Mouse (Mus musculus): Measurements from ENCODE around the gene Hoxa1.

Hoxa1 gene

DNA sequence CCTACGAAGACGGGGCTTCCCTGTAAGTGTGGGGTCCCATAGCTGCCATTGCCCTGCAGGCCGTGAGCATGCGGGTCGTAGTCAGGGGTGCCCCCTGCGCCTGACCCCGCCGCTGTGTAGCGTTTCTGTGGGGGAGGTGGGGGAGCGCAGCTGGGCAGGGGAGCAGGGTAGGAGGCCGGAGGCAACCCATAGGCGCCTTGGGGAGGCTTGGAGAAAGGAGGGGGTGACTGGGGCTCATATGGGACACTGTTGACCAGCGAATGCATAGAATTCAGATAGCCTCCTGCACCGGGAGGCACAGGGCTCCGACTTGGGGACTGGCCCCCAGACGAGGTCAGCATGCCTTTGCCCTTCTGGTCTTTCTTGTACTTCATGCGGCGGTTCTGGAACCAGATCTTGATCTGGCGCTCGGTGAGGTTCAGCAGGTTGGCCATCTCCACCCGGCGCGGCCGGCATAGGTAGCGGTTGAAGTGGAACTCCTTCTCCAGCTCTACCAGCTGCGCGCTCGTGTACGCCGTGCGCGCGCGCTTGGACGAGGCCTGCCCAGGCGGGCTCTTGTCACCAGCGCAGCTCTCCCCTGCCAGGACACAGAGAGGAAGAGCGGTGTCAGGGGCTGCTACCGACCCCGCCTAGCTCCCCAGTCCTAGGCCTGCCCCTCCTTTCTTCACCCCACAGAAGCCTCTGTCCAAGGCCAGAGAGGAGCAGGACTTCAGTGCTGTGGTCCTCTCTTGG, 12.2 kb upstream of the Hoxa1 start:
- WGBS: 3% methylated on average over 40 of the region's 40 CpGs

DNA sequence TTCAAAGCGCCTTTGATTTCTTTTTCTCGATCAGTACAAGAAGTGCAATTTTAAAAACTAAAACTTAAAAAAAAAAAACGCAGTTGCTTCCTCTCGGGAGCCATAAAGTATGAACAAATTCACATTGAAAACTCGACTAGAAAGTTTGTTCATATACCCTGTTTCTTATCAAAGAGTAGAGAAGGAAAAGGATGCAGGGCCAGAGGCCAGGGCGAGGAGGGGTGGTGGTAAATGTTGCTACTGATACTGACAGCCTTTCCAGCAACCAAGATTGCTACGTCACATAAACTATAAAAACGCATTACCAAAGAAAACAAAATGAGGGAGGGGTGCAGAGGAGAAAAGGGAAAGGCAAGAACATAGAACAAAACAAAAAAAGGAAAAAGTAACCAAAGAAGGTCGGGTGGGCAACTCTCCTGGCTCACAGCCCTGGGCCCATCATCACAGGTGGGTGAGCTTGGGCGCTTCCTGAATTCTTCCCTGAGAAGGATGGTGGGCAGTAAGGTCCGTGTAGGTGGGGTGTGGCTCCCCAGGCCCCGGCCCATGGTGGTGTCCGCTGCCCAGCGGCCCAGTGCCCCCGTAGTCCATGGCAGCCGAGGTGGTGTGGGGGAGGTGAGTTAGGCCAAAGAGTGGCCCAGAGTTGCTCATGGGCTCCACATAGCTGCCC, 11.5 kb upstream of the Hoxa1 start:
- WGBS: 11% methylated on average over 16 of the region's 16 CpGs

DNA sequence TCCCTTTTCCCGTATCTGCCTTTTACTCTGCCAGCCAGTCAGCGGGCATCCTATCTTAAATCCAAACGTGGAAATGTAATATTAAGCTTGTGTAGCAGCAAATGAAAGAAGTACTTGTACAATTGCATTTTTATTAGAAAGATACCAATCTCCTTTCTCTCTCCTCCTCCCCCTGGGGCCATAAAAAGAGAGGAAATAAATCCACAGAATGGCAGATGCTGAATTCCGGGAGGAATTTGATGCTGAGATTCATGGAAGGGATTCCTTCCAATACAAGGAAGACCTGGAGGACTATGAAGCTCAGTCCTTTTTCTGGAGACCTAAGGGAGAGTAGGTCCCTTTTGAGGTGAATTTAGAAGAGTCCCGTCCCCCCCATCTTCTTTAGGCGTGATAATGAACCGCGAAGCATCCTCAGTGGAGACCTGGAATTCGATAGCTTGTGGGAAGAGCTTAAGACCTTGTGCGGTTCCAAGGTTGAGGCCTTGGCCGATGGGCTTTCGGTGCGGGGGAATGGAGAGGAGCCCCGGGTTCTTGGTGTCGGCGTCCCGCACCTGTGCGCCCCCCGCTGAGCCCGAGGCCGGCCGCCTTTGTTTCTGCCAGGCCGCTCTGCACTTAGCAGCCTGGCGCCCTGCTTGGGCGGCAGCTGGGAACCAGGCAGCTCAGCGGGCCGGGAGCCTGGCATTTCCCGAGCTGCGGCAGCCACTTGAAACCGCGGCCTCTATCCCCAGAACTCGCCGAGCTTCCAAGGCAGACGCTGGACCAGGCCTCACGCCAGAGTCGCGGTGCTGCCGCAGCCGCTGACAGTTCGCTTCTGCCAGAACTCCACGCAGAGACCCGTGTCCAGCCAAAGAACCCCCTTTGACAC, 10.3 kb upstream of the Hoxa1 start:
- WGBS: 5% methylated on average over 42 of the region's 42 CpGs

DNA sequence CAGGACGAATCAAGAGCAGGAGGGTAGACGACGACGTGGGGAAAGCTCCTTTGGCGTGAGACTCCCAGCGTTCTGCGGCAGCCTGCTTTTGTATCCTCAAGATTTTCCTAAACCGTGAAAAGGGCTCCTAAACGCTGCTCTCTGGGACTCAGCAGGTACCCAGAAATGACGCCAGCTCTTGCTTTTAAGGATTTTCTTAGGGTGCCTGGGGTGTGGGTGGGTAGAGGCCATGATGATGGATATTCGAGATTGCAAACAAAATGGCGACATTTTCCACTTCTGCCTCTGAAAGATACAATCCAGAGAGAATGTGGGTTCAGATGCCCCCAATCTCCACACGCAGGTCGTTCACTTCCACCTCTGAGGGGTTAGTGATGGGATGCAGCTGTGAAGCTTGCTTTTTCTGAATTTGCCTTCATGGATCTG, 9.6 kb upstream of the Hoxa1 start:
- WGBS: 5% methylated on average over 14 of the region's 14 CpGs

DNA sequence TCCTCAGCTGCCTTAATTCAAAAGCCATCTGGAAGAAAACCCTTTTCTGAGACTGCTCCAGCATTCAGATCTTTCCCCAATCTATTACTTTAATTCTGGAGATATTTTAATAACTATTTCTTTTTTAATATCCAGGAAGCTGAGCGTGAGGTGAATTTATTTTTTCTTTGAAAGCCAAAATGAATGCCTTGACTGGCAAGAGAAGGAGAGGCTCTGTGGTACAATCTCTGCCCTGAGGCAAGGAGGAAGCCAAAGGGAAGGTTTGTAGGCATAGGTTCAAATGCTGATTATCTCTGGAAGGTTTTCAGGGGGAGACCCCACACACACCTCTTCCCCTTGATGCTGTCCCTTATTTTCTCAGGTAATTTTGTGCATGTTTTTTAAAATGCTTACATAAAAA, 9.1 kb upstream of the Hoxa1 start:
- WGBS: 15% methylated on average over 1 of the region's 1 CpGs

DNA sequence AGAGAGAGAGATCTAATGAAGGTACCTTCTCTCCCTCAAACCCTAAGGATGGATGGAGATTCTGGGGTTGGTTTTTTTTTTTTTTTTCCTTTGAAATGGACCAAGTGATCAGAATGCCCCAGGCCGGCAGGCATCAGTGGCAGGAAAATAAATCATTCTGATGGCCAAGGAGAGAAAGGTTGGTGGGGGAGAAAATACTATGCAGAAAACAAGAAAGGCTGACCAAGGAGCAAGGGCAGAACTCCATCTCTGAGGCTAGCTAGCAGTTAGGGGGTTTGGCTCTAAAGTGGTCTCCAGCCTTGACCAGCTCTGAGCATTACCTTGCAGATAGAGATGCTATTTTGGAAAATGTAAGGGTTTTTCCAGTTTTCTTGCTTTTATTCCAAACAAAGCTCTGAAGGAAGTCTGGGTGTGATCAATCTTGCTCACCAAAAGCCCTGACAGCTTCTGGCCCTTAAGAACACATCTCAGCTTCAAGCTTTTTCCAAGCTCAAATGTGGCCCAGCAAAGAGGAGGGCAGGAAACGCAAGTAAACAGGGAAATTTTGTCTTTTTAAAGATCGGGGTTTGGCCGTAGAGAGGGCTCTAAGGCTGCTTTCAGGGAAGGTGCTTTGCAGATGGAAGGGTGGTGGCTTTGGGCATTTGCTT, 8.4 kb upstream of the Hoxa1 start:
- 5% methylated on average over 4 of the region's 4 CpGs for WGBS

DNA sequence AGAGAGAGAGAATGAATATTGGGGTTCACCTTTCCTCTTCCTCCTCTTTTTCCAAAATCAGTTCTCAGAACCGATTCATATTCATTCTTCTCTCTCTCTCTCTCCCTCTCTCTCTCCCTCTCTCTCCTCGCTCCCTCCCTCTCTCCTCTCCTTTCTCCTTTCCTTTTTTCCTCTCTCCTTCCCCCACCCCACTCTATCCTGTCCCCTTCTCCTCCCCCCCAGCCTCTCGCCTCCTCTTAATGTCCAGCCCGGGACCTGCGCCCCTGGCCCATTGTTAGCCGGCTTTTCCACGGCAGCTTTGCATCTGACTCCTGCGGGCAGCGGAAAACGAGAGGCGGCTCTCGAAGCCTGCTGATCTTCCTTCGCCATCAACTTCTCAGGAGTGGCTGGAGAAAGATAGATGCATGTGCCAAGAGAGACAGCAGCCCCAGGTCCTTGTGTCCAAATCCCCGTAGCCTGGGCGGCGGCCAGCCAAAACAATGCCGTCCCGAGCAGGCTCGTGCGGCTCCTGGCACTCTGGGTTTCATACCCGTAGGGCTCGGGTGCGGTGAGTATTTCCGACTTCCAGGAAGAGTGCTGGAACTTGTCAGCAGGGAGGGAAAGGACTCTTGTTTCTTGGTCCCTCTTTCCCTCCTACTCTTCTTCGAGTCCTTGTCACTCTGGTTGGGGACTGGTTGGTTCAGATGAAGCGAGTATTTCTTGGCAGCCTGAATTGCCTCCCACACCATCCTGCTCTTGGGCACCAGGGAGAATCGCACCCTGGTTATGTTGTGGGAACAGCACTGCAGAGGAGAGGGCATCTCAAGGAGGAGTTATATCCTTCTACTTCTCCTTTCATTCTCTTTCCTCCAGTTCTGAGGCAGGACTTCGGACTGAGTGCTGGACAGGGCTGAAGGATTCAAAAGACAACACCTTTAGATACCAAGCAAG, 7.6 kb upstream of the Hoxa1 start:
- 3% methylated on average over 28 of the region's 28 CpGs for whole genome bisulfite sequencing

DNA sequence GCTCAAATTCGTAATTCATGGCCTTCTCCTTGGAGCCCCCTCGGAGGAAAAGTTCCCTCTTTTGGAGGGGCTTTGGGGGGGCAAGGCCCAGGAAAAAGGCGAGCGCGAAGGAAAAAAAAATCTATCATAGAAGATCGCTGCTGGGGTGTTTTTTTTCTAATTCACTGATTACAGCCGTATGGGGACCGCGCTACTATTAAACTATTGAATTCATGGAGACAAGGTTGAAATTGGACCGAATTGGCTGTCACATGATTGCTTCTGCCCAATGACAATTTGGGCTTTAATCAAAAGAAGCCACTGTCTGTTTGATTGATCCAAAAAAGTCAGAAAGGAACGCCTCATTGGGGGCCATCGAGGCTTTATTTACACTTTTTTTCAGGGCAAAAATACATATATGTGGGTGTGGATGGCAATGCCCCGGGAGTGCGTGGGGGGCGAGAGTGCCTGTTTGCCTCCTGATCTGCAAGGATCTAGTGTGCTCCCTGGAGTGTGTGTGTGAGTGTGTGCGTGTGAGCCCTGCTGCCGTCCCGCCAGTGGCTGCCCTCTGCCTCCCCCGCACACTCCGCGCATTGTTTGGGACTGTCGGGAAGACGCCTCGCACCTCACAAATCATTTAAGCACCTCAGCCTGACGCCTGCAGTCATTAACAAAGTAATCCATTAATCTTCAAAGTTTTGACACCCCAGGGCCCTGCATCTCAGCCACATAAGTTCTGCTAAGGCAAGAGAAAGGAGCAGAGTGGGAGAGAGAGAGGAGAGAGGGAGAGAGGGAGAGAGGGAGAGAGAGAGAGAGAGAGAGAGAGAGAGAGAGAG, 6.7 kb upstream of the Hoxa1 start, which contains the start of gene Hoxa2:
TSS of gene Hoxa2 (minus strand) at position 206 of the 815 bp plus-strand sequence.
- WGBS: 2% methylated on average over 25 of the region's 25 CpGs

DNA sequence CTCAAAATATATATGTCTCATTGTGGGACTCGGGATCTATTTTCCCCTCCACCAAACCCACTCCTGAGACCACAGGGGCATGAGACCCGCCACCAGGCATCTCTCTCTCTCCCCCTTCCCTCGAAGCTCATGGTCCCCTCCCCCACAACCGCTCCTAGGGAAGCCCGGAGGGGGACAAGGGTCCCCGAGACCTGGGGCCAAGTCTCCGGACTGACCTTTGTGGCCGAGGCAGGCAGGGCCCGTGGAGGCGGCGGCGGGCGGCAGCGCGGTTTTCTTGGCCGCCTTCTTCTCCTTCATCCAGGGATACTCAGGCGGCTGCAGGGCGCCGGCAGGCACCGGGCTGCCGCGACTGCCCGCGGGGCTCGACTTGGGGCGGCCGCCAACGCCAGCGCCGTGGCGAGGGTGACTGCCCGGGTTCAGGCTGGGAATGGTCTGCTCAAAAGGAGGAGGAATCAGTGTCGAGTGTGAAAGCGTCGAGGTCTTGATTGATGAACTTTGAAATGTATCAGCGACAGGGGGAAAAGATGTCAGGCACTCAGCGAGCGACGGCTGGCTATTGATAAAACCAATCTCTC, 6.0 kb upstream of the Hoxa1 start:
- 2% methylated on average over 39 of the region's 39 CpGs for WGBS

DNA sequence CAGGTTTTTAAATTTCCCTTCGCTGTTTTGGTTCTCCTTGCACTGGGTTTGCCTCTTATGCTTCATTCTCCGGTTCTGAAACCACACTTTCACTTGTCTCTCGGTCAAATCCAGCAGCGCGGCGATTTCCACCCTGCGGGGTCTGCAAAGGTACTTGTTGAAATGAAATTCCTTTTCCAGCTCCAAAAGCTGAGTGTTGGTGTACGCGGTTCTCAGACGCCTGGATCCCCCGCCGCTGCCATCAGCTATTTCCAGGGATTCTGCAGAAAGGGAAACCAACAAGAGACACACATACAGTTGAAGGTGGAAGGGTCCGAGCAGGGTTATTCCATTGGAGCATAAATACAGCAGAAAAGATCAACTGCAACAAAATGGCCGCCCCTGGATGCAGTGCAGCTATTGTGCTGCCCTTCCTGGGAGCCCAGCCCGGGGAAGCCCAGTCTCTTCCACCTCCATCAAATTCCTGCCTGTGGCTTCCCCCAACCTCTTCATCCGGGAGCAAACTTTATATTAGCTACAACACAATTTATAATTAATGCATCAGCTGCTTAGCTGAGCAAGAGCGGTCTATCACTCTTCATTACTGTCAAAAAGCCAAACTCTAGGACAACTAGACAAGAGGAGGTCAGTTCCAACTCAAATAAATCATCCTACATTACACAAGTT, 5.4 kb upstream of the Hoxa1 start:
- WGBS: 4% methylated on average over 17 of the region's 17 CpGs

DNA sequence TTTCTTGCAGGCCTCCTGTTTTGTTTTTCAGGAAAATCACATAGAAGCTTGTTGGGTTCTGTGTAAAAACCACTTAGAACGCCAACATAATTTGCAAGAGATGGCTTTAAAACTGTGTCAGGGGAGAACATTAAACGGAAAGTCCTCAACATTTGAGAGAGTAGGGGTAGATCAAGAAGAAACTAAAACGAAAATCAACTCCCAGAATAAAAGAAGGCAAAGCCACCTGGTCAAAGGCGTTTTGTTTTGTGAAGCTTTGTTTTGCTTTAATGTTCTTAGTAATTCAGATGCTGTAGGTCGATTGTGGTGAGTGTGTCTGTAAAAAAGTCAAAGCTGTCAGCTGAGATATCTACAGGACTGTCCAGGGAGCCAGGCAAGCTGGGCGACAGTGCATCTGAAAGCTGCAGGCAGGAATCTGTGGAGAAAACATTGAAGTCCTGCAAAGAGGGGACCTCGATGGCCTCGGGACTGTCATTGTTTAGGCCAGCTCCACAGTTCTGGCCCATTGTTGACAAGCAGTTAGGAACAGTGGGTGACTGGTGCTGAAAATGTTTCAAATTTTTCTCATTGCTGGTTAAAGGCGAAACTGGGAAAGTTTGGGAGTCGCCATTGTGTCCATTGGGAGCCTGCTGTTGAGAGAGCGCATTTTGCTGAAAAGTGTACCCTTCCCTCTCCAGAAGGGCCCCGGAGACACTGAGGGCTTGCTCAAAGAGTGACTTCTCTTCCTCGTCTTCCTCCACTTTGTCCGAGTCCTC, 4.7 kb upstream of the Hoxa1 start:
- WGBS: 5% methylated on average over 14 of the region's 14 CpGs

DNA sequence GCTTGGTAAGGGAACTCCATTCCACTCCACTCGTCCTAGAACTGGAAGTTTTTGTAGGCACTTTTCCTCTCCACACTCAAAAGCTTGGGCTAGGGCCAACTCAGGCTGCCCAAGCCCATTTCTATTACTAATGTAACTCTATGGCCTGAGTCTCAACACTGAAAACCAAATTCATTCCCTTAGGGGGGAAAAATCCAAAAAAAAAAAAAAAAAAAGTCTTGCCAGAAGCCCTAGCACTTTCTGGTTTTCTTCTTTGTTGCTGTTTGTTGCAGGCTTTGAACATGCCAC, 3.9 kb upstream of the Hoxa1 start:
- WGBS: 7% methylated on average over 1 of the region's 1 CpGs

DNA sequence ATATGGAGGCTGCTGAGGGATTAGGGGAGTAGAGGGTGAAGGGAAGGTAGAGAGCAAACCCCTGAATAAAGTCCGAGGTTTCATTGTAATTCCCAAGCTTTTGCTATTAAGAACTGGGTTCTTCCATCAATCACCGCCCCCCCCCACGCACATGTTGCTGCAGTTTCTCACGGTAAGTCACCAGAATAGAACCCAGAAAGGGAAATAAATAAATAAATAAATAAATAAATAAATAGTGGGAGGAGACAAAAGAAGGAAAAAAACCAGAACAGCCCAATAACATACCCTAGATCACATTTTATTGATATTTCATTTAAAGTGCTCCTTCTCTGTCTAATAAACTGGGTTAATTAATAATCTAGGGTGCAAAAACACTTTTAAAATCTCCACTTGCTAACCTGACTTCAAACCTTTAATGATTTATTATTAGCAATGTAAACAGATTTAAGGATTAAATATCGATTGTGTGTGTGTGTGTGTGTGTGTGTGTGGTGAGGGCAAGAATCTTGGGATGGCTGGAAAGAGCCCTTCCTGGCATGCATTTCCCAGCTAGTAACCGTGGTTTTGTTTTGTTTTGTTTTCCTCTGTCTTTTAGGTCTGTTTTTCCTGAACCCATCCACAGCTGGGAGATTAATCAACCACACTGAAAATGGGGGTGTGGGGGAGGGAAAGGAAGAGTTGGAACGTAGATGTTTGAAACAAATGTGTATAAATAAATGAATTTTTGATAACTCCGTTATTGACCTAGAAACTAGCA, 3.4 kb upstream of the Hoxa1 start:
- 3% methylated on average over 8 of the region's 8 CpGs for WGBS

DNA sequence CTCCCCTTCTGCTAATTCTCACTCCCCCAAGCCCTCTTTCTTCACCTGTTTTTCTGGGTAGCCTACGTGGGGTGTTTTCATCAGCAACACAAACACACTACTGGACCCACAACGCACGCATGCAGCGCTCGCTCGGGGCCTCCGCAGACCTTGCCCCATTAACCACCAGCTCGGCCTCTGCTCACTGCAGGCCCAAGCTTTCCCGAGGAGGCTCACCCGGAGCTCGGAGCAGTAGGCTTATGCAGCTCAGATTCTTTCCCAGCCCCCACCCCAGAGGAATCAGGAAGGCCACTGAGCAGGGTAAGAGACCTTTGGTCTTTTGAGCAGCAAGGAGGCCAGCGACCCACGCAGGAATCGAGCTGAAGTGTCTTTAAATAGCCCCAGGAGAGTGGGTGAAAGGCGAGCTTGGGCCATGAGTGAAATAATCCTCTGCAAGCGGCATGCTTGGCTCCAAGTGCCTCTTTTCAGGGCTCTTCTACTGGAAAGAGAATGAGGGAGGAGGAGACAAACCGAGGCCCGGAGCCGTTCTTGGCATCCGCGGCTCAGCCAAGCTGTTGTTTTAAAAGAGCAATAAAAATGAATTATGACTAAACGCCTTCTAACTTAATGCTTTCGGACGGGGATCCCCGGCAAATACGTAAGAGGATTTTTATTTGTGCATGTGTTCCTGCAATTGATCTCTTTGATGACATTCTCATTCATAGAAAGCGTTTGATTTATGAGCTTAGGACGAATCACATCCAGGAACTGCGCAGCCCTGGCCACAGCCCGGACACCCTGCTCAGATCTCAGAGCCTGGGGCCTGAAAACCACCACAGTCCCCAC, 2.6 kb upstream of the Hoxa1 start:
- 7% methylated on average over 30 of the region's 30 CpGs for WGBS

DNA sequence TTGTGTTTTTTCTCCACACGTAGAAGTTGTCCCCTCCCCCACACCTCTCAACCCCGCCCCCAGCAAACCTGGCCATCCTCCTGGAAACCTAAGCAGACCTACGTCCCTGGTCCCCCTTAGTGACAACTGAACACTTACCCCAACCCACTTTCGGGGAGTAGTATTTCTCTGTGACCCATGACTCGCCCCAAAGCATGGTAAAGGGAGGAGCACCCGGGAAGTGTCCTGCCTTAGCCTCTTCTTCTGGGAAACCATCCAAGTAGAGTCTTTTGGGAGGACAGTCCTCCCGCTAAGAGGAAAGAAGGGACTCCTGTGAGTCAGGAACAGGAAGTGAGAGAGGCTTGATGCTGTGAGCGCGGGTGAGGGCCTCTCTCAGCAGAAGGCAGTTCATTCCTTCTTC, 1.9 kb upstream of the Hoxa1 start:
- 5% methylated on average over 9 of the region's 9 CpGs for WGBS

DNA sequence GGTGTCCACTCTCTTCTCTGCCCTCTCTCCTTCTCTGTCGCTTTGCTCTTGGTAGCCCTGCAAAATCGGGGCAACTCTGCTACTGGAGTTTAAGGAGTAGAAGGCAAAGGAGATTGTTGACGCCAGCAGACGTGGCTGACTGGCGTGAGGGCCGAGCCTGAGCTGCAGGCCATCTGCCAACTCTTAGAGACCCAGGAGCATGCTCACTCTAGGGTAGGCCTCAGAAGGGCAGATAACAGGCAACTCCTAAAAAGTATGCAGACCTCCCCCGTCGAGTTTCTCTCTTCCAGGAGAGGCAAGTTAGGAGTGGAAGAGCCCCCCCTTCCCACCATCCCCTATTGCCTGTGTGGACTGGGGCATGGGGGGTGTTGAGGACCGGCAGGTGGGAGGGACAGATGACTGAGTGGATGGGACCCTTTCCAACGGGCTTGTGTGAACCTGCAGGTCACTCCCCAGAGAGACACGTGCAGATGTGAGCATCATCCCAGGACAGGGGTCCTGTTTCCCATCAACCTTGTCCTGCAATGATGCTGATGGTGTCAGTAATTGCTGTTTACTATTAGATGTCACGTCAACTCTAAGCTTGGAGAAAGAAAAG, 1.1 kb upstream of the Hoxa1 start:
- WGBS: 5% methylated on average over 12 of the region's 12 CpGs
